Mouse (Mus musculus): ENCODE results near the gene Arl3.

- no peak for TF ChIP-seq CTCF (IDR thresholded peaks at IDR 0.05; ENCODE audit: low read depth, low read length)
- TF ChIP-seq TAL1 (conservative IDR thresholded peaks at IDR 0.05; ENCODE audit: low read depth, low read length), result no peak
These were observed 38.4 kb downstream of the Arl3 start for GRCm38 (mm10) chr19:46534542-46535098.
